Mouse (Mus musculus) lung, postnatal 0 days (tissue): ENCODE measurements at regions not wholly inside any gene's neighbourhood (a gene's known extent, or its start where the extent isn't known, plus 50 kb on each side); places are given as distances from the start of the nearest gene placed in this dataset.

Source experiments
- CTCF ChIP-seq: IDR thresholded peaks from 2 replicates; pipeline ENCODE4 v1.5.1; 2016; ENCODE audit warnings: antibody characterized with exemption, mild to moderate bottlenecking
- EP300 ChIP-seq: IDR thresholded peaks from 2 replicates; pipeline ENCODE4 v1.6.1; 2016; ENCODE audit warnings: antibody characterized with exemption, mild to moderate bottlenecking, control low read depth

DNA sequence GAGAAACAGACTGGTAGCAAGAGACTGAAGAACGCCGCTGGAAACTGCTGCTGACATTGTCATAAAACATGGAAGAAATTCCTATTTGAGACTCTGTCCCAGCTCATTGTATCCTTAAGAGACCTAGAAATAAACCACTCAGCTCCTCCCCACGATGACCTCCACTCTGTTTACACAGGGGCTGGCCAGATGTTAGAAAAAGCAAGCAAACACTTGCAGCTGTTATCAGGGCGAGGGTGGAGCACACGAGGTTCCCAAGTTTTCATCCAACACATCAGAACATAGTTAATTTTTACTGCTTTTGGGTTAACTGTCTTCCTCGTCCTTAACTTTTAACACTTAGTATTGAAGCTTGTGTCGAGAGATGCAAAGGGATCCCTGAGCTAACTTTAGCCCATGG is 219.8 kb upstream of the Tprg start:
- TF ChIP-seq CTCF (no peak), EP300 (no peak)
